Mouse (Mus musculus) 3134 (cell line): ENCODE measurements at regions not wholly inside any gene's neighbourhood (a gene's known extent, or its start where the extent isn't known, plus 50 kb on each side); places are given as distances from the start of the nearest gene placed in this dataset.

Source experiments
- DNase-seq: peaks from one replicate; pipeline ENCODE4 v3.0.0-alpha.2; 2011; ENCODE audit warnings: low spot score; ENCODE audit not compliant: insufficient read length; ENCODE audit errors: extremely low read depth

DNA sequence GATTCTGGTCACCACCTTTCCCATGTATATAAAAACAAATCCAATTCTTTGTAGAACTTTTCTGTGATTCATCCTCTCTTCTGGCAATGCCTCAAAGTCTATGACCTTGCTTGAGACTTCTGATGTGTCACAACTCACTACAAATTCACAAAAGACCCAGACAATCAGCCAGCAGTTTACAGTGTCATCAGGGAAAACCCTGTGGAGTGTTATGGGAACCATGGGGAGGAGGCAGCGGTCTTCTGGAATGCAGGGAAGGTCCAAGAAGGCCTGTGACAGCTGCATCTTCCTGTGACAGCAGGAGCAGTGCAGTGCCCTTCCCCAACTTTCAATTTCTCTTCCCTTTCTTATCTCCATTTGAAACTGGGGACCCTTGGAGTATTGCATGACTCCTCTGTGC is 877.9 kb downstream of the A830018L16Rik start:
- no peak for DNase-seq

DNA sequence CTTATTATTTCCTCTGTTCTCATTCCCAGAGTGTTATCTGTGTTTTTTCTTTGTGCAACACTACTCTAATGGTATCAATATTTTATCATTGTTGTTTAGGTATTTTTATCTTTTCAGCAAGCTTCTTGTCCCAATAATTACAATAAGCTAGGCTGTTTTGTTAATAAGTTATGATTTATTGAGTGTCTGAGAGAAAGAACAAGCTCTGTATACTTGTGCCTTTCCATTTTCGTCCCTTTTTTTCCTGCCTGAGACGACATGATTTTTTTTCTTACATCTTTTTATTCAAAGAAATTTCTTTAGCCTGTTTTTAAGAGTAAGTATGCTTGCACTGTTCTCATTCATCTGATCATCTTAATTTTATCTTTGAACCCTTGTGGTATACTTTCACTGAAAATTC is 904.1 kb downstream of the A830018L16Rik start:
- no peak for DNase-seq

DNA sequence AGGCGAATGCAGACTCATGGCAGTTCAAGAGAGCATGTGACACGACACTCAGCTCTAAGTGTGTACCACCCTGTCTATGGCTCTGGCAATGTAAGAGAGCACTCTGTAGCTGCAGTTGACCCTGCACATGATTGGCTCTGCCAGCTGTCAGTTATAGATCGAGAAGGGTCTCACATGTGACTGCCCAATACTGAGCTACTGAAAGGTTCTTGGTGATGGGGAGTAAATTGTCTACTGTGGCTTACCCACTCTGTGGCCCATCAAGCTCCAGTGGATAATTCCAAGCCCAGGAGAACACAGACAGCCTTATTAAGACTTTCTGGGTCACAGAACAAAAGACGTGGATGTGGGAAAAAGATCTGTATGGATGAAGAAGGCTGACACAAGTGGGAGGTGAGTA is 920.3 kb downstream of the A830018L16Rik start:
- no peak for DNase-seq

DNA sequence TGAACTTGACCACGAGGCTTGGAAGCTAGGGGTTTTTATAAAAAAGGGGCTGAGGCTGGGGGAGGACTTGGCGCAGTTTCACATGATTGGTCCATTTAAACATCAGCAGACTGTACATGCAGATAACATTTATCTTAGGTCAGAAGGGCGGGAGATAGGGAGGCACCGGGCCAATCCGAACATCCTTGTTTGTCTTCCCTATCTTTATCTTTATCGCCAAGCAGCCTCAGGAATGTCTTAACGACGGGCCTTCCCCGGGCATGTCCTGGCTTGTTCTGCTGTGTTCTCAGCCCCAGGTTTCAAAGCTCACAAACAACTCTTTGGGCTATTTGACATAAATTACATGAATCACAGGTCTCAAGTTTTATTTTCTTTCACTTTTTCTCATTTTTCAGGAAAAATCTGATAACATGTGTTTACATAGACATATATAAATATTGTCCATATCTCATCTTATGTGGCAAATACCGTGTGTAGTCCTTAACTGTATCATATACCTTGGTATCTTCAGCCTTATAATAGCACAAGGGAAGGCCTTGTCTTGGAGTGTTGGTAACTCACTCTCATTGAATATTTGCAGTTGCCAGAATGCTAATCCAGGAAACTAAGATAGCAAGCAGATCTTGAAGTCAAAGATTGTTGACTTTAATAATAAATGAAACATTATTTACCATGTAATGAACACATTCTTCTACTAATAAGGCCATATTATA is 931.0 kb downstream of the A830018L16Rik start:
- no peak for DNase-seq

DNA sequence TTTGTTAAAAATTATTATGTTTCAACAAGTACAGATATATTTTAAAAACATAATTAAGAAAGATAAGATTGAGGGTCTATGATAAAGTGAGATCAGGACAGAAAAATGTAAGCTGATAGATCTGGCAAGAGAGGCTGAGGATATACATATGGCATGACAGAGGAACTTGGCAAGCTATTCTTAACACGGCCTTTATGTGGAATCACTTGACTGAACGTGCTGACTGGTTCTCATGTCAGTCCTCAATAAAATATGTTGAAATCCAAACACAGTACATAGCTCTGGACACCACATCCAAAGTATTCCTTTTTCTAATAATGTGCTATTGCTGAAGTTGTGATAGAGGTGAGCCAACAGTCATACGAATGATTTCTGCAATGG is 931.5 kb downstream of the A830018L16Rik start:
- no peak for DNase-seq

DNA sequence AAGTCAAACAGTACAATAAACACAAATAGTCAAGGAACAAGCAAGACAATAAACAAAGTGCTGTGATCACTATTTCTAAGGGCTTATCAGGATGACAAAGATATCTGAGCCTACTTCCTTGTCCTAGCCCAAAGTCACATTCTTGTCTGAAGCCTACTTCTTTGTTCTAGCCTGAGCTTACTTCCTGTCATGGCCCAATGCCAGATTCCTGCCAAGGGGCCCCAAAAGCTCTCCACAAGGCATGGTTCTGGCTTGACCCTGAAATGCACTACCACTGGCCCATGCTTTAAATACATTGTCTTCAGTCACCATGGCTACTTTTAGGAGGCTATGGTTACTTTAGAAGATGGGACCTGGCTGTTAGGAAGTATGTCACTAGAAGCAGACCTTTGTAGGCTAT is 940.6 kb downstream of the A830018L16Rik start:
- no peak for DNase-seq

DNA sequence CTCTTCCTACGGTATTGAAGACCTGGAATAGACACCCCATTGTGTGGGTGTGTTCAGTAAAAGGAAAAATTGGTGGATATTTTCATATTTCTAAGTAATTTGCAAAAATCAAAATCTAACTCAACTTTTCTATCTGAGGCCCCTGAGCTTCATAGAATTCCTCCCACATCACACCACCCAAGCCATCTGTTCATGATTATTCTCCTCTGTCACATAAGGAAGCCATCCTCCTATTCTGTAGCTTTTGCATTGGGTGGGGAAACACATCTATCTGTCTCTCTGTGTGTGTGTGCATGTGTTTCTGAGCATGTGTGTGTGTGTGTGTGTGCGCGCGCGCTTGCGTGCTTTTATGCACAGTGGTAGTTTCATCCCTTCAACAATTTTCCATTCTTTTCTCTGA is 954.0 kb downstream of the A830018L16Rik start:
- DNase-seq, result no peak

DNA sequence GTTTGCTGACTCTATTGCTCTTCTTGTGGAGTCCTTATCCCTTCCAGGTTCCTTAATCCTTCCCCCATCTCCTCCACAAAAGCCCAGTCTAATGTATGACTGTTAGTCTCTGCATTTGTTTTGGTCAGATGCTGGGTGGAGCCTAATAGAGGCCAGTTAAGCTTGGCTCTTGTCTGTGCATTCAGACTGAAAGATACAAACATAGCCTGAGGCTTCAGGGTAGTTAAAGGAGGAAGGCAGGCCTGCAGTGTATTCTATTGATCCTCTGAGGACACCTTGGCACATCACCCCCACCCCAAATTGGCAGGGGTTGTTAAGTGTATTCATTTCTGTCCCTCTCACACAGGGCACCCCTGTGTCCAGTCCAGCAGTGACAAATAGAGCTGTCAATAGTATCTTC is 959.1 kb downstream of the A830018L16Rik start:
- no peak for DNase-seq

DNA sequence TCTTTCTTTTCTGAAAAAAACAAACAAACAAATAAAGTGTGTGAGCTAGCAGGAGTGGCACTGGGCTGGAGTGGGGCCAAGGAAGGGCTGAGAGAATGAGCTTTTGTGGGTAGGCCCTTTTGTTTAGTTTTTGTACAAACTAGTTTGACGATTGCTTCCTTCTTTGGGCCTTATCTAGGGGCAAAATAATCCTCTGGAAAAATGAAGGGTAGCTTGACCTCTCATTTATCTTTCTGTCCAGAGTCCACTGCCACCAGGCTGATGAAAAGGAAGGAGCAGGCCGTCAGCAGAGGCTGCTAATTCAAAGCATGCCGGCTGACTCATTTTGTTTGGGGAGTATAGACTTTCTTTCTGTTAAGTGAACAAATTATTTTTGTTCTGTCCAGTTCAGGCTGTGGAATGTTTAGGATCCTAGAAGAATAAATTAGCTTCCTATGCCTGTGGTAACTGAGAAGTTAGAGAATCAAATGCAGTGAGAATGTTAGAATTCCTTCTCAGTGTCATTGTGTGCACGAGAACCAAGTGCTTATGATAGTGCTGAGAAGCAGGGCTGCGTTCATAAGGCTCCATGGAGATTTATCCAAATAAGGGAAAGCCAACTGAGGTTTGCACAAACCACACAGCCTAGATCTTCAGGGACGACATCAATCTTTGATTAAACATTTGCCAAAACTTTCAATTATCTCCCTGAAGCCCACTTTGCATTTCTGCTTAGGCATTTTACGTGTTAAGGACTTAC is 984.4 kb downstream of the A830018L16Rik start:
- DNase-seq, result no peak

DNA sequence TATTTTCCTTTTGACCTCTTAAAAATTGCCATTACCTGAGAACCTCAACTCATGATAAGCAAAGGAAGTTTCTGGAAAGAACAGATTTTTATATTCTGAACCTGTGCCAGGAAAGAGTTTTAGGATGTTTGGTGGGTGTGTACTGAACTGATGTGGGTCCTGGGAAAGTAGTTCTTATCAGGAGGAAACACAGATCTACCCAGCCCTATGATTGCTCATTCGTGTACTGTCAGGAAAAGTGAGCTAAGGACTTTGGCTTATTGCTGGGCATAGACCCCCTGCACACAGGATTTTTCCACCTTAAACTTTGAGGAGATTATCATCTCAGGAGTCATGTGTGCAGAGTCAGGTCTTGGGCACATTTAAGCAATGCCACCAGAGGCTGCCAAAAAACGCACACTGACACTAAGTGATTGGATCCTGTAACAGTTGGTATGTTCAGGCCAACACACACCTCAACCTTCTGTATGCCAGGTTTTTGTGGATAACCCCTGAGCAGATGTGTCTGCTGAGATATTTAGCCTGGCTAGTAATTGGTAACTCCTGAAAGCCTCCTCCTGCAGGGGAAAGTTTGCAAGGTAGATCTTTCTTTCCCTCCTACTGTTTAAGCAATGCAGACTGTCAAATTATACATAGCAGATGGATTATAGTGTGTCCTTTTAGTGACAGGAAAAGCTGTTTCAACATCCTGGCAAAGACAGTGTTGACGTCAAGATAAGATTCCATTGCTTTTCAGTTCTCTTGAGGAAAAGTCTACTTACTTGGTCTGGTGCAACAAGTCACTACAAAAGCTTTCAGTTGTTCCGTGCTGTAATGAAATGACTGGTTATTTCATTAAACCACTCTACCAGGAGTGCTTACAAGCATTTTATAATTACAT is 991.7 kb downstream of the A830018L16Rik start:
- no peak for DNase-seq

DNA sequence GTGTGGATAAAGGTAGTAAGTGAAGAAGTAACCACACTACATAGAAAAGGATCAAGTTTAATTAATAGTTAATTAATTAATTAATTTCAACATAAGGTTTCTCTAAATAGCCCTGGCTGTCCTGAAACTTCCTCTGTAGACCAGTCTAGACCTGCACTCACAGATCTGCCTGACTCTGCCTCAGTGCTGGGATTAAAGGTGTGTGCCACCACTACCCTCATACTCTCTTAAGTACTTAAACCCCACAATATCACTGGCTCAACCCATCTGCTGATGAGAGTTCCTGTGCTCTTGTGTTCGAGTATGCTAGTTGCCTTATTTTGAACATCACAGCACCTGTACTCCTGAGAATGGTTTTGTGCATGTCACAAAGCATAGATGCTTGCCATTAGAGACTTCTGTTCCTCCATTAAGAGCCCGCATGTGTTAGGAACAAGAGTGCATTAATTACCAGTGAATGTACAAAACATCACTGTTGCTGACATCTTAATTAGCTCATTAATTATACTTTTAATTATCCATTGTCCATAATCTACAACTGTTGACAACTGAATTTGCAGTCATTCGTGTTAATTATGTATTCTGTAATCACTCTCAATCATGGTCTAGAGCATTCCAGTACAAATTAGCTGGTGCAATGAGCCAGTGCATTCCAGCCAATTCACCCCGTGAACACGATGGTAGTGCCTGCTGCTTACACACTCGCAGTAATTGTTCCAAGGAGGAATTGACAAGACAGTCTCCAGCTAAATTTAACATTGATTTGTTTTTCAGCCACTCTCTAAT is 996.0 kb downstream of the A830018L16Rik start:
- no peak for DNase-seq

DNA sequence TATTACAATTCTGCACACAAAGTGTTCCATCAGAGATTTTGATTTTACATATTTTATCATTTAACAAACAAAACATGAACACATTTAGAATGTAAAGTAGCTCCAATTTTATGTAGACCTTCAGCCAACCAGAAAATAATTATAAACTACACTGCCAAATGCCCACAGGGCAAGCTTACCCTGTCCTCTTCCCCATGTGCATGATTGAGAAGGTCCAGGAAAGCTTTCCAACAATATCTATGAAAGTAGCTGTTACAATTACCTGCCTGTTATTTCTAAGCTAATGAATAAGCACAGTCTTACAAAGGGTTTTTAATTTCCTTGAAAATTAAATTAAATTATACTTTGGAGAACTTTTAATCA is 996.6 kb downstream of the A830018L16Rik start:
- no peak for DNase-seq

DNA sequence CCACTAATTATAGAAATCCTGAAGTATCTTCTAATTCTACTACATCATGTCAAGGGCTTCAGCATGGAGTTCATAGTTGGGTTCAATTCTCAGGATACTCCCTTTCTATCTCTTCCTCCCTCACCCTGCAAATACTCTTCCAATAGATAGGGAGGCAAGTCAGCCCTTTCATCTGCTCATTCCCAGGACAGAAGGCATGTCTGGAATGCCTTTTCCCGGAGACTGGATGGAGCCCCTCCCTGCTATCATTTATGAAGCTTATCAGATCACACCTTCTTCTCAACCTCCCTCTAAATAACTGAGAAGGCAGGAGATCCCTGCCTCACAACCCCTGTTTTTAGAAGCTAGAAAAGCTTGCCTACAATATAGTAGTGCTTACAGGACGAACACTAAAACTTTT is 1010.6 kb downstream of the A830018L16Rik start:
- DNase-seq, result no peak

DNA sequence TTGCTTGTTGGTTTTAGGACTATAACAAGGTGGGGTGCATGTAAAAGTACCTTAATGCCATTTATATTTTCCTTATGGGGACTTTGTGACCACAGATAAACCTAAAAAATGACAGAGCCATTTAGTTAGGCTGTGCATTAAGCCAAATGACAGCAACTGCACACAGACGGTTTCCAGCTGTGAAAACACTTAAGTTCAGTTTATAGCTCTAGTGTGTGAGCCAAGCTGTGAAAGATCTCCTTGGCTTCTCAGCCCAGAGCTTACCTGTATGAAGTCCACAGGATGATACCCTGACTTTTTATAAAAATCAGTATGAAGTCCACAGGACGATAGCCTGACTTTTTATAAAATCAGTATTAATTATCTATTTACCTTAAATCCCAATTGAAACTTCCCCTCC is 1024.0 kb downstream of the A830018L16Rik start:
- no peak for DNase-seq

DNA sequence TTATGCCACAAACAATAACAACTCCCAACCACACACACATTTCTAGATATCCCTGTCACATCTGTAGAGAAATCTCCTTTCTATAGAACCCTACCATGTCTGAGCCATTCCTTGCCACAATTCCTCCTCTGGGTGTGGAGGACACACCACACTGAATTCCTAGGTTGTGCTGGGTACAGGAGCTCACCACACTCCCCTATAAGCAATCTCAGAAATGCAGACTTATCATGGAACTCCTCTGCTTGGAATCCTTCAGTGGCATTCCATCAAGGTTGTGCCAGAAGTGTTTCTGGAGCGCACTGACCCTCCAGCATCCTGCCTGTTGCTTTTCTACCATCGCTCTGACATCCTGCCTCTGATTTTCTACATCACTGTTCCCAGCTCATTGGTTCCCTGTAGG is 1052.3 kb downstream of the A830018L16Rik start:
- DNase-seq, result no peak

DNA sequence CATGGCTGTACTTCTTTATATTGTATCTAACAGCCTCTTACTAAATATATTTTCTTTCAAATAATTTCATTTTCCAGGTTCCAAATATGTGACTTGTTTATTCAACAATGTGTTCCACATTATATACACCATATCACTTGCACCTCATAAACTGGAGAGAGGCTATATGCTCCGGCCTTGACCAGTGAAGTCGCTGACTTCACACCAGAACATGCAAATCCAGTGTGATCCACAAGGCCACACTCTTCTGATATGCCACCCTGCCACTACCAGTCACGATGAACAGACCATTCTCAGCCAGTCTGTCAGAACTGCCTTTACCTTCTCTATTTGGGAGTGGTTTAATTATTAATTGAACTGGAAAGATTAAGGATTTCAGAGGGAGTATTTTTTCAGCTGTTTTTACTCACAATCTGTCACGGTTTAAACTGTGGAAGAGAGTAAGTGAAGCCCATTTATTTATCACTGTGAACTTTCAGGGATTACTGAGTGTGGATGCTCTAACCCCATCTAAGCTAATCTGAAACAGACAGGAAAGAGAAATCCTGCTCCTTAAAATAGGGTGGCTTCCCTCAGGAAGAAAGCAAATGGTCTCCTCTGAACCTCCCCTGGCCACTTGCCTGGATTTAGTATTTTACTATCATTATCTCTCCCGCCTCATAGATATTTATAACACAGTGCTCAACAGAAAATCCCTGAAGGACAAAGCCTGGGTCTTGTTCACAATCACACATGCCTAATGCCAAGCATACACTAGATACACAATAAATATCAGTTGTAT is 1065.3 kb downstream of the A830018L16Rik start:
- no peak for DNase-seq

DNA sequence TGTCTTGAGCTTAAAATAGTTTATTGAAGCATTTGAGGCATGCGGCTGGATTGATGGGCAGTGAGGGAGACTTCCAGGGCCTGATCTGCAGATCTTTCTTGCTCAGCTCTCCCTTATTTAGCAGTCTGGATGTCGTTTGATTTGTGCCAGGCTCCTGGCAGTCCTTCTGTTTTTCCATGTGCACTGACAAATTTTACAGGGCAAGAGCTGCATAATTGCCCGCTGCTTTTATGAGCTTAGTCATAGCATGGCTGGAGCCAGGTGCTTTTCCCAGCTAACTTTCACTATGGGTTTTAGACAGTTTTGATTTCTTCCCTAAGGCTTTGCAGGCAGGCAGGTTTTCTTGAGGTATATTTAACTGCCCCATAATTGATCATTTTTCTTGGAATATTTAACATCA is 1086.5 kb downstream of the A830018L16Rik start:
- DNase-seq, result no peak

DNA sequence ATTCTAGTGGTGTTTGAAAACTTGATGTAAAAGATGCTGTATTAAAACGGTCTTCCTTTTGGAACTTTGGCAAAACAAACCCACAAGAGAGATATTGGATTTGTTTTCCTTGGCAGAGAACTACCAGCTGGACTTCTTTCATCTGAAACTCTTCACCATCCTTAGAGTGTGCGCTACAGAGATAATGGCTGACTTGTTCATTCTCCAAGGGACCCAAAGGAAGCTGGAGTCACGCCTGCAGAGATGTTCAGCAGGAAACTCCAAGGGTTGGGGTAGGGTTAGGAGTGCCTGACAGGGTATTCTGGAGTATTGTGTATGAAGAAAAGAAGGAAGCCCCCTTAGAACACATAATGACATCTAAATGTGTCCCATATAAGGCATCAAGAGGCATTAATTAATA is 1094.1 kb downstream of the A830018L16Rik start:
- no peak for DNase-seq

DNA sequence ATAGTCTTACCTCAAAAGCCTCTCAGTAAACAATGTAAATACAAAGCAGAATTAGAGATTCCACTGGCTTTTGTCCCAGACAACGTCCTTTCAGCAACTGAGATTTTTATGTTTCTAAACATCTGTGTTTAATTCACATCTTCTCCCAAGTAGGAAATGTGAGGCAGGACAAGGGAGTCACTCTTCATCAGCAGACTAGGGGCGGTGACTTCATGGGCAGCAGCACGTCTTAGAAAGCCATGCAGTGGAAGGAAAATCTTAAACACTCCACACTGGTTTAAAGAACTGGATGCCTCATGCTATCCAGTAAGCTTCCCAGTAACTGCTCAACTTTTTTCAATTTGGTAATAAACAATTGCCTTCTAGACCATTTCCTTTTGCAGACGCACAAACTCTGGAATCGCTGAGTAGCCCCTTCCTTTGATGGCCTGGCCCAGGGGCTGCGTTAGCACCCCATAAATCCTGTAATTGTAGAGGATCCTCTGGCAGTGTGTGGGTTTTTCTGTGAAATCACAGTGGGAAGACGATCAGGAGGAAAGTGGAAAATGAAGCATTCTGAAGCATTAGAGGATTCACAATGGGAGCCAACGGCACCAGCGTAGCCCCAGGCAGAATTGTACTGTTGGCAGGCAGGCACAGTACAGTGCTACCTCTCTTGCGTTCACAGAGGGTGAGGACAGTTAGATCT is 1096.4 kb downstream of the A830018L16Rik start:
- DNase-seq, result no peak
